Mouse (Mus musculus) v-Abl transformed pro-B cells (cell line): ENCODE results near the gene 2900026A02Rik.

Experiments
- in situ Hi-C, 2 experiments: fragments of 400-800 bp; cut with MboI; formaldehyde crosslinking; loops; one replicate each; pipeline ENCODE4 v1.15.1; 2025; ENCODE audit not compliant: unreplicated experiment in 2 of 2

The 2900026A02Rik gene

GRCm38 (mm10) chr5:113155133-113155532 lies 65.9 kb downstream of the 2900026A02Rik start:
- in situ Hi-C loops: loop anchor here in 1 of 2 experiments (25.0 kb wide), 1 partner anchor 1643 kb away; no protein-coding TSS in a partner anchor

DNA sequence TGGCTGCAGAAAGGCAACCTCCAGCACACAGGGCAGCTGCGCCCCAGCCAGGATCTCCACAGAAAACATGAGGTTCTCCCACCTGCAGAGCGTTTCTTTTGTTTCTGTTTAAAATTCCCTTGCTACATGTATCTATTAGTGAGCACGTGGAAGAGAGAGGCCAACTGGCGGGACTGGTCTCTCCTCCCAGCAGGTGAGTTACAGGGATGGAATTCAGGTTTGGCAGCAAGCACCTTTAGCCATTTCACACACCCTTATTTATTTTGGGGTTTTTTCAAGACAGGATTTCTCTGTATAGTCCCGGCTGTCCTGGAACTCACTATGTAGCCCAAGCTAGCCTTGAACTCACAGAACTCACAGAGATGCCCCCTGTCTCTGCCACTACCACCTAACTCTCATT lies 66.6 kb downstream of the 2900026A02Rik start:
- in situ Hi-C loops: loop anchor here (5.0 to 25.0 kb wide), 2 partner anchors 47 to 1642 kb away; no protein-coding TSS in a partner anchor

GRCm38 (mm10) chr5:113153508-113153830 lies 67.6 kb downstream of the 2900026A02Rik start:
- in situ Hi-C loops: loop anchor here (5.0 to 25.0 kb wide), 2 partner anchors 46 to 1641 kb away; no protein-coding TSS in a partner anchor

DNA sequence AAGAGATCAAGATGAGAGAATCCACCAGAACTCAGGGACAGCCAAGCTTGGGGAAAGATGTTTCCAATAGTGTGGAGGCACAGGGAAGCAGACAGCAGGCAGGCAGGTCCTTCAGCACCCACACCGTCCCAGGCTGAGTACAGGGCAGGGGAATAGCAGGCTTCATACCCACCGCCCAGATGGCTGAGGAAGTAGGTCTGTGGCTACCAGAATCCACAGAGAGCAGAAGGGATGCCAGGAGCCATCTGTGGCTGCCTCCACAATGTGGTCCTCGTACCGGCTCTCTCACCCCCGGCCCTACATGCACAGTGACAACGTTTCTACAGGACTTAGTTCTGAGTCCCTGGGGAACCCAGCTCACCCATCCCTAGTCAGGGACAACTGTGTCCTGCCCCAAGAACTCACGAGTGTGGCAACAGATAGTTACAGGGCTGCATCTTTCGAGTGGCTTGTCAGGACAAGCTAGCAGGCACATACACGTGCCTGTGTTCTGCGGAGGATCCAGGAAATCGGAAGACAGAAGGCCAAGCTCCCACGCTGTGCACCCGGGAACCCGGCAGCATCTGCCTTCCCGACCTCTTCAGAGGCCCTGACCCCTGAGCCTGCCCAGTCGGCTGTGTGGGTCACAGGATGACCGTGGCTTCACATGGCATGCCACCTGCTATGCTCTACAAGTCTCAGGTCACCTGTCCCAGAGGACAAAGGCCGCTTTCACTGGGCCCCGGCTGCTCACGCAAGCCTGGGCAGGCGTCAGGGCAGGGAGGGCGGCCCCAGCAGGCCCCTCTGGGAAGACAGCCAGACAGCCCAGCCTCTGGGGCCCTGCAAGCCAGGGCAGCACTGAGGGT lies 68.2 kb downstream of the 2900026A02Rik start:
- in situ Hi-C loops: loop anchor here (5.0 to 25.0 kb wide), 2 partner anchors 46 to 1641 kb away; no protein-coding TSS in a partner anchor

GRCm38 (mm10) chr5:113151554-113152103 lies 69.4 kb downstream of the 2900026A02Rik start:
- in situ Hi-C loops: loop anchor here (5.0 to 25.0 kb wide), 2 partner anchors 44 to 1639 kb away; no protein-coding TSS in a partner anchor

GRCm38 (mm10) chr5:113150871-113151553 lies 70.0 kb downstream of the 2900026A02Rik start:
- in situ Hi-C loops: loop anchor here (5.0 to 25.0 kb wide), 2 partner anchors 44 to 1639 kb away; no protein-coding TSS in a partner anchor

DNA sequence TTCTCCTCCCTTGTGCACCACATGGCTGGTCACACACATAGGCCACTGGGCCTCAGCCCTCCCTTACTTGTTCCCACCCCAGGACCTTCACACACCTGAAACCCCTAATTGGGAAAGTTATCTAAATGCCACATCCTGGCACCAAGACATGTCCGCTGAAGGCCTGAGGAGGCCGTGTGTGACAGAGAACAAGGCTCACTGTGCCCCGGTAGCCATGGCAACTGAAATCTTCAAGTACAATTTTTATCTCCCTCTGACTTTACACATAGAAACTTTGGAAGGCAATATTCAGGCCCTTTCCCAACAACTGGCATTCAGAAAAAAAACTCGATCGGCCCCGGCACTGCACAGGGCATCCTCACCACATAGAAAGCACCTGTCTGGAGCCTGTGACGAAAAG lies 72.0 kb downstream of the 2900026A02Rik start:
- in situ Hi-C loops: loop anchor here (5.0 to 25.0 kb wide), 4 partner anchors 683 to 1438 kb away; partner anchors contain the start of genes Cryba4 (in 1 of the 2), Crybb1 (in 1 of the 2), Selplg (in 1 of the 2) and Tpst2 (in 1 of the 2)

- in situ Hi-C loops: loop anchor here (5.0 to 25.0 kb wide), 4 partner anchors 684 to 1439 kb away; partner anchors contain the start of genes Cryba4 (in 1 of the 2), Crybb1 (in 1 of the 2), Selplg (in 1 of the 2) and Tpst2 (in 1 of the 2)
Observed at GRCm38 (mm10) chr5:113147994-113148471, 73.0 kb downstream of the 2900026A02Rik start.

DNA sequence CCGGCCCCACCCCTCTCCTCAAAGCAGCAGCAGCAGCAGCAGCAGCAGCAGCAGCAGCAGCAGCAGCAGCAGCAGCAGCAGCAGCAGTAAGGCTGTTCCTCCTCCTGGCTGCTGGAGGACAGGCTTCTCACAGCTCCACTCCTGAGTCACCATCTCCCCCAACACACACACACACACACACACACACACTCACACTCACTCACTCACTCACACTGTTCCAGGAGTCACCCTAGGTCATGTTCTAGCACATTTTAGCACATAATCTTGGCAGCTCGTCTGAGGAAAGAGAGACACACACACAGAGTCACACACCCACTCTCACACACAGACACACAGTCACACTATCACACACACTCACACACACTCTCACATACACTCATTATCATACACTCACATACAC lies 74.4 kb downstream of the 2900026A02Rik start:
- in situ Hi-C loops: loop anchor here (5.0 to 25.0 kb wide), 4 partner anchors 686 to 1441 kb away; partner anchors contain the start of genes Cryba4 (in 1 of the 2), Crybb1 (in 1 of the 2), Selplg (in 1 of the 2) and Tpst2 (in 1 of the 2)

DNA sequence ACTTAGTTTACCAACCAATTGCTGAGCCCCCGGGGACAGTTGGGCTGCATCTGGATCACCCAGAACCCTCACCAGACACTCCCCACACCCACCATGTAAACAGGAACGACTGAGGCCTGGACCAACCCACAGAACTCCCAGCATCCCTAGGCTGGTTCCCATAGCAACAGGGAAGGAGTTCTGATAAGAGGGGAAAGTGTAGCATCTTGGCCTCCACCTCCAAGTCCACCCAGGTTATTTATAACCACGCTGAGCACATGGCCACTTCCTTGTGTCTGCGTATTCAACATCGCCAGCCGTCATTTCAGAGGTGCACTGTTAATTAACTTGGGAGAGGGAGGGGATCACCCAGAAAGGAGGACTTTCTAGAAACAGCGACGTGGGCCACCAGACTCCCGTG lies 75.9 kb downstream of the 2900026A02Rik start:
- in situ Hi-C loops: loop anchor here (5.0 to 25.0 kb wide), 4 partner anchors 687 to 1442 kb away; partner anchors contain the start of genes Cryba4 (in 1 of the 2), Crybb1 (in 1 of the 2), Selplg (in 1 of the 2) and Tpst2 (in 1 of the 2)

DNA sequence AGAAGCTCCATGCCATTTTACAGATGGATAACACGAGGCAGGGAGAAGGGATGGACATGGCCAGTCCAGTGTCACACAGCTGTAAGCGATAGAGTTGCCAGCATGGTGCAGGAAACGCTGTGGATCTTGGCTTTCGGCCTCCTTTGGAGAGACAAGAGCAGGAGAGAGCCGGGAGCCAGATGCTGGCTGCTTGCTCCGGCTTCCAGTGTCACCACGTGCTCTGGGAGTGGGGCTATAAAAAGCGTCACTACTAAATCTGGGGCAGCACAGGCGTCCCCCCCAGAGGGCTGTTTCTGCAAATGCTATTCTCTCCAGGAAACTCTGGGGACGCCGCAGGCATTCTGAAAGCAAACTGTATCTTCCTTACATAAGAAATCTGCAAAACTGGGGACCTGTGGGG lies 78.5 kb downstream of the 2900026A02Rik start:
- in situ Hi-C loops: loop anchor here (10.0 to 25.0 kb wide), 3 partner anchors 868 to 1445 kb away; partner anchors contain the start of genes Cryba4 (in 1 of the 2), Crybb1 (in 1 of the 2) and Tpst2 (in 1 of the 2)

DNA sequence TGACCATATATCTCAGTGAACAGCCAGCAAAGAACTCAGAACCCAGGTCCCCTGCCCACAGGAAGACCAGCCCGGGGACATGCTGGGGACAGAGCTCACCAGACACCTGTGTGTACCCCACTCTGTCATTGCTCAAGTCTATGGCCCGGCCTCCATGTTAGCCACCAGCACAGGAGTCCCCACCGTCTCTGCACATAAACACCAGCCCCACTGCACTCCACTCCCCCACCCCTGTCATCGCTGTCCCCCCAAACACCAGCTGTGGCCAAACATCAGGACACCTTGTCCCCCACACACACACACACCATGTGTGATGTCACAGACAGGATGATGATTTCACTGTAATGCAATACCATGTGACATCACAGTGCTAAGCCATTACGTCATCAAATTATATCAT lies 79.0 kb downstream of the 2900026A02Rik start:
- in situ Hi-C loops: loop anchor here (10.0 to 25.0 kb wide), 3 partner anchors 867 to 1445 kb away; partner anchors contain the start of genes Cryba4 (in 1 of the 2), Crybb1 (in 1 of the 2) and Tpst2 (in 1 of the 2)

DNA sequence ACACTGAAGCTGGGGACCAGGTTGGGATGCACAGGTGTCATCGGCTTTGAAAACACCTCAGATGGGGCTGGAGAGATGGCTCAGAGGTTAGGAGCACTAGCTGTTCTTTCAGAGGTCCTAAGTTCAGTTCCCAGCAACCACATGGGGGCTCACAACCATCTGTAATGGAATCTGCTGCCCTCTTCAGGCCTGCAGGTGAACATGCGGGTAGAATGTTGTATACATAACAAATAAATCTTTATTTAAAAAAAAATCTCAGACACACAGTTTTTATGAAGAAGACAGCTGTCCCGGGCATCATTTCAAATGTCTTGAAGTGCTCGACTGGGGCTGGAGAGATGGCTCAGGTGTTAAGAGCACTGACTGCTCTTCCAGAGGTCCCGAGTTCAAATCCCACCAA lies 80.2 kb downstream of the 2900026A02Rik start:
- in situ Hi-C loops: loop anchor here (10.0 to 25.0 kb wide), 3 partner anchors 866 to 1446 kb away; partner anchors contain the start of genes Cryba4 (in 1 of the 2), Crybb1 (in 1 of the 2) and Tpst2 (in 1 of the 2)

DNA sequence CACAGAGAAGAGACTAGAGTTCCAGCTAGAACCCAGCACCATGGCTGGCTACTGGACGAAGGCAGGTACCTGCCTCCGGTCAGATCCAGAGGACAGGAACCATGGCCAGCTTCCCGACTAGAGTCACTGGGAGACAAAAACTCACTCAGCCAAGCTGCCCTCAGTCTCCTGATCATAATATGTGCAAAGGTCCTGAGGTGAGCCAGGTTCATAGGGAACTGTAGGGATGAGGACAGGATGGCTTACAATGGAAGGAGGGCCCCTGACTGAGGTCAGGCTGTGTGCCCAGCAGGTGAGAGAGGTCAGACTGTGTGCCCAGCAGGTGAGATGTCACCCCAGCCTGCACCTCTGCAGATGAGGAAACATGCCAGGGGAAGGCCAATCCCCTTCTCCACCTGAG lies 81.0 kb downstream of the 2900026A02Rik start:
- in situ Hi-C loops: loop anchor here (10.0 to 25.0 kb wide), 3 partner anchors 865 to 1447 kb away; partner anchors contain the start of genes Cryba4 (in 1 of the 2), Crybb1 (in 1 of the 2) and Tpst2 (in 1 of the 2)

DNA sequence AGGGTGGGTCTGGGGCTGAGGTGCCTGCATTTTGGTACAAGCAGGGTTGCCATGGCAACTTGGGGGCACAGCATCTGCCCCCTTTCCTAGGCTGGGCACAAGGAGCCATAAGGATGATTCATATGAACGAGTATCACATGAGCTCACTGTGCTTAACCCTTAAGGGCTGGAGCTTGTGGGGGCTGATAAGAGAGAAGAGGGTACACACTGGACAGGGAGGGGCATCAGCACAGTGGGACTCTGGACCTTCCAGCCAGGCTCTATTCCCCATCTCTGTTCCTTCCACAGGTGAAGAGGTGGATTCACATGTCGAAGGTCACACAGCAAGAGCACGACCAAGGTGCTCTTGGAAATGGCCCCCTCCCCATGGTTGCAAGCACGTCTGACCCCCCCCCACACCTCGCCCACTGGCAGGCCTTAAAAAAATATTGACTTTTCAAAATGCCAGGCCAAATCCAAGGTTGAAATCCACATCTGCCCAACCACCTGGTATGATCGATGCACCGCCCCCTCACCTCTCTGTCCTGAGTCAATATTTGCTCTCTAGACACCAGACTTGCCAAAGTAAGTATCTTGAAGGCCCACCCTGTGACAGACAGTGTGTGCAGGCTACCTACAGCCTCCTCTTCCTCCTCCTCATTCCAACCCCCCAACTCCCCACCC lies 81.8 kb downstream of the 2900026A02Rik start:
- in situ Hi-C loops: loop anchor here (25.0 kb wide), 2 partner anchors 877 to 1448 kb away; partner anchors contain the start of genes Cryba4 (in 1 of the 2) and Crybb1 (in 1 of the 2)

DNA sequence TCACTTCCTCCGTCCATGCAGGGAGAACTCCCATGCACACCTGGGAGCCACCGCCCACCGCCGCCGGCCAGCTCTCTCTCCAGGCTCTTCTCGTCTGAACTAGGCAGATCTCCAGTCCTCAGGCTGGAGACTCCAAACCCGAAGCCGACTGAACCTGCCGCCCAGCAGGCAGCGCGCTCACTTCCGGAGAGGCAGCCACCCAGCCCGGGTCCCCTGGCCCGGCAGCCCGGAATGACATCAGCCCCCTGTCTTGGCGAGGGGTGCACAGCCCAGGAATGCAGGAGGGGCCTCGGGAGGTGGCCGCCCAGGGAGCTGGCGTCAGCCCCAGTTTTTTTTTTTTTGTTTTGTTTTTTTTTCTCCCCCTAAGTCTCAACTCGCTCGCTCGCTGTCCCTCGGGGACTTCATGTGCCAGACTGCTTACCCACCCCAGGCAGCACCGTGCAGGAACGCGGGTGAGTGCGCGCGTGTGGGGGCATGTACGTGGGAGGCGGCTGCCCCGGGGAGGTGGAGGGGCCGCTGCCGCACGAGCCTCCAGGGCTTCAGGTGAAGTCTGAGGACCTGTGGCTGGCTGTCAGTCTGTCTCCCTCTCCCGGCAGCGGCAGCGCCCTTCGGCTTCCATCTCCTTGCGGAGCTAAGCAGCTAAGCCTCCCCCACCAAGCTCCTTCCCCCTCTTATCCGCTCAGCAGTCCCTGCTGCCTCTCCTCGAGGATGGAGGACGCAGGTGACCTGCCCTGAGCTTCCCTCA lies 82.5 kb downstream of the 2900026A02Rik start:
- in situ Hi-C loops: loop anchor here (25.0 kb wide), 2 partner anchors 876 to 1449 kb away; partner anchors contain the start of genes Cryba4 (in 1 of the 2) and Crybb1 (in 1 of the 2)

DNA sequence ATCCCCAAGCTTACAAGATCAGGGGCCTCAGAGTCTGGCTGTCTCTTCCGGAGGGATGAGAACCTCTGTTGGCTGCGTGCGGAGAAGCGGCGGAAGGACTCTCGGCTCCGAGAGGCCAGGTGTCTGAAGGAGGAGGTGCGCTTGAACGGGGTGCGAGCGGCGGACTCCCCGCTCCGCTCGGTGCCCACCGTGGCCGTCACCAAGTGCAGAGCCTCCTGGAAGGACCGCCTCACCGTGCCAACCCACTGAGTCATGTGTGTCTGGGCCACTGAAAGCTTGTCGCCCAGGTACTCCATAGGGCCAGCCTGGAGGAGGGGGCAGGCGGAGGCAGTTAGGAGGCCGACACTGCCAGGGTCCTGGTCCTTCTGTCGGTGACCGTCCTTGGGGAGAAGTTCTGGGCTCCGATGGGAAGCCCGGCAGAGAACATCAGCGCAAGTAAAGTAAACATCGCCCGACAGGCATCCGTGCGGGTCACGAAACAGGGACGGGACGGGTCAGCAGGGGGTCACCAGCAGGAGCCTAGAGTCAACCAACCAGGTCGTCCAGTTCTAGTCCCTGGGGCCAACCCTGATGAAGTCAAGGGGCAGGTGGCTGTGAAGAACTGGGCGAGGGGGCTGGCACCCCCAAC lies 83.2 kb downstream of the 2900026A02Rik start:
- in situ Hi-C loops: loop anchor here (25.0 kb wide), 2 partner anchors 876 to 1449 kb away; partner anchors contain the start of genes Cryba4 (in 1 of the 2) and Crybb1 (in 1 of the 2)
